Mouse (Mus musculus) urinary bladder, postnatal 0 days (tissue): ENCODE measurements around the gene Tmem181a. TPM values are rescaled to one million over a fixed set of nuclear protein-coding genes. Genes with fewer than 3 reads are reported as not detected.

Experiments used
- polyA plus RNA-seq: library from polyadenylated mRNA; unstranded; fragments of >200 nt; fragmentation: Nextera tagmentation; extraction: Ambion mirVana; gene quantifications from 2 replicates; pipeline ENCODE4 v1.2.1, GENCODE M21; 2015

The Tmem181a gene
- 14.4 and 16.2 TPM in 2 replicates for polyA plus RNA-seq

DNA sequence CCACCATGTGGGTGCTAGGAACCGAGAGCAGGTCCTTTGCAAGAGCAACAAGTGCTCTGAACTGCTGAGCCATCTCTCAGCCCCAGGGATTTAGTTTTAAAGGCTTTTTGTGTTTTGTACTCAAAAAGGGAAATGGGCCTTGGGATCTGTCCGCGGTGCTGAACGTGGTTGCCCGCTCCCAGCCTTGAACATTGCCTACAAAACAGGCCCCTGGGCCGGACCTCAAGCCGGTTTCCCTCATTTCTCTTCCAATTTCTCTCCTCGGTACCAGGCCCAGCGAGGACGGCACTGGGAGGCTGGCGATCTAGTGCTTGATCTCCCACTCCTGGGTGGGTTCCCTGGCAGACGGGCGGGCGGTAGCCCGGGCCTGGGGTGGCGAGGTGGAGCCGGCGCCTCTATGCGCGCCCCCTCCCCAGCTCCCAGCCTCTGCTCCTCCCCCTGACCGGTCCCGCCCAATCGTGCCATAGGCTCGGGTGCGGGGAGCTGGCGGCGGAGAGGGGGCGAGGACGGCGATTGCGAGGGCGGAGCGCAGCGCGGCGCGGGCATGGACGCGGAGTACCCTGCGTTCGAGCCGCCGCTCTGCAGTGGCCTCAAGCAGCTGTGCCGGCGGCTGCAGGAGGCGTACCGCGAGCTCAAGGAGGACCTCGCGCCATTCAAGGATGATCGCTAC, at the start of gene Tmem181a:
TSS of gene Tmem181a (plus strand) at position 461 of the 670 bp plus-strand sequence.

GRCm38 (mm10) chr17:6317339-6317985, 60.8 kb downstream of the Tmem181a start, which contains the start of gene Dynlt1a:
Gene Dynlt1a (minus strand): TSS chr17:6317500.

Other genes starting within 250 kb of the Tmem181a start
- gene Serac1, start 177.1 kb upstream of the Tmem181a start, polyA plus RNA-seq = 1.8 and 2.1 TPM in 2 replicates
- gene Gtf2h5, start 177.1 kb upstream of the Tmem181a start, polyA plus RNA-seq = 156 and 166 TPM in 2 replicates
- 47.5 and 56.8 TPM in 2 replicates for gene Tulp4, start 150.4 kb upstream of the Tmem181a start, polyA plus RNA-seq
- gene Dynlt1a, start 60.6 kb downstream of the Tmem181a start, polyA plus RNA-seq = 4.9 and 5.1 TPM in 2 replicates
- 710 and 778 TPM in 2 replicates for gene Dynlt1b, start 173.3 kb downstream of the Tmem181a start, polyA plus RNA-seq